Mouse (Mus musculus): ENCODE data around the gene Iqcn.

- TF ChIP-seq CTCF (IDR thresholded peaks at IDR 0.05) (no peak), EP300 (IDR thresholded peaks at IDR 0.05; ENCODE audit: insufficient read depth, low read depth, low read length) (peak; percentile 37; the same call in 1 of the 2 replicates), POLR2A (IDR thresholded peaks at IDR 0.05; ENCODE audit: insufficient read depth, low read depth, low read length) (peak; percentile 83; the same call in 1 of the 2 replicates)
Measured at GRCm38 (mm10) chr8:70659604-70660272, 43.5 kb upstream of the Iqcn start.
